Mouse (Mus musculus): Measurements from ENCODE around the gene Rdh8. TPM values are rescaled to one million over a fixed set of nuclear protein-coding genes. Genes with fewer than 3 reads are reported as not detected.

The Rdh8 gene
- polyA plus RNA-seq, 1 experiment from 2014 or later = not detected

GRCm38 (mm10) chr9:20805159-20805495, 13.2 kb upstream of the Rdh8 start:
- Histone ChIP-seq H3K9ac (ENCODE audit: low read depth, low read length) (no peak overlapping the region), H3K9me3 (ENCODE audit: control insufficient read depth, low read length) (no peaks in the 10 kb centered on the region), H3K36me3 (ENCODE audit: control insufficient read depth, insufficient read depth, low read length) (no peaks in the 10 kb centered on the region), H3K4me1 (replicated peaks; ENCODE audit: control insufficient read depth, insufficient read depth, low read length) (no peaks in the 10 kb centered on the region), H3K4me2 (no peak overlapping the region), H3K27ac (ENCODE audit: low read depth, low read length) (no peak overlapping the region), H3K4me3 (ENCODE audit: low read depth, low read length) (no peak overlapping the region), H3K27me3 (replicated peaks; ENCODE audit: control insufficient read depth, insufficient read depth, low read length) (0 out of 2 replicates have a peak, but pooled peaks cover 2% of the 10 kb centered on the region)
- DNase-seq (ENCODE audit: low spot score) (no peak), ATAC-seq (replicated peaks; ENCODE audit: low FRiP score) (no peak)
- WGBS = 77% methylated on average over 3 of the region's 3 CpGs

GRCm38 (mm10) chr9:20805706-20806105, 12.6 kb upstream of the Rdh8 start:
- no peaks in the 10 kb centered on the region for H3K9me3 ChIP-seq (ENCODE audit: control insufficient read depth, low read length)
- no peaks in the 10 kb centered on the region for H3K36me3 ChIP-seq (ENCODE audit: control insufficient read depth, insufficient read depth, low read length)

GRCm38 (mm10) chr9:20810271-20810670, 8.0 kb upstream of the Rdh8 start:
- H3K9ac ChIP-seq (ENCODE audit: low read depth, low read length) = no peak overlapping the region
- no peaks in the 10 kb centered on the region for H3K9me3 ChIP-seq (ENCODE audit: control insufficient read depth, low read length)
- peaks cover 6% of the 10 kb centered on the region for H3K4me1 ChIP-seq (replicated peaks; ENCODE audit: control insufficient read depth, insufficient read depth, low read length)
- DNase-seq (ENCODE audit: low spot score) = no peak
- 28% methylated on average over 4 of the region's 4 CpGs for WGBS
- no peak overlapping the region for H3K27ac ChIP-seq (ENCODE audit: low read depth, low read length)
- ATAC-seq (replicated peaks; ENCODE audit: low FRiP score) = no peak
- no peaks in the 10 kb centered on the region for H3K36me3 ChIP-seq (ENCODE audit: control insufficient read depth, insufficient read depth, low read length)
- H3K4me3 ChIP-seq (ENCODE audit: low read depth, low read length) = no peak overlapping the region
- no peak overlapping the region for H3K4me2 ChIP-seq
- H3K27me3 ChIP-seq (replicated peaks; ENCODE audit: control insufficient read depth, insufficient read depth, low read length) = peaks cover 18% of the 10 kb centered on the region

More at GRCm38 (mm10) chr9:20805706-20806105, 12.6 kb upstream of the Rdh8 start:
- ATAC-seq (replicated peaks; ENCODE audit: low FRiP score) (no peak), DNase-seq (ENCODE audit: low spot score) (no peak)
- Histone ChIP-seq H3K4me3 (ENCODE audit: low read depth, low read length) (no peak overlapping the region), H3K9ac (ENCODE audit: low read depth, low read length) (no peak overlapping the region), H3K4me2 (no peak overlapping the region), H3K4me1 (replicated peaks; ENCODE audit: control insufficient read depth, insufficient read depth, low read length) (no peaks in the 10 kb centered on the region), H3K27ac (ENCODE audit: low read depth, low read length) (no peak overlapping the region), H3K27me3 (replicated peaks; ENCODE audit: control insufficient read depth, insufficient read depth, low read length) (0 out of 2 replicates have a peak, but pooled peaks cover 2% of the 10 kb centered on the region)
- 50% methylated on average over 5 of the region's 5 CpGs for WGBS

GRCm38 (mm10) chr9:20810773-20811172, 7.5 kb upstream of the Rdh8 start:
- Histone ChIP-seq H3K9ac (ENCODE audit: low read depth, low read length) (no peak overlapping the region), H3K4me1 (replicated peaks; ENCODE audit: control insufficient read depth, insufficient read depth, low read length) (peaks cover 6% of the 10 kb centered on the region), H3K4me2 (no peak overlapping the region), H3K9me3 (ENCODE audit: control insufficient read depth, low read length) (no peaks in the 10 kb centered on the region), H3K36me3 (ENCODE audit: control insufficient read depth, insufficient read depth, low read length) (no peaks in the 10 kb centered on the region), H3K4me3 (ENCODE audit: low read depth, low read length) (no peak overlapping the region), H3K27ac (ENCODE audit: low read depth, low read length) (no peak overlapping the region), H3K27me3 (replicated peaks; ENCODE audit: control insufficient read depth, insufficient read depth, low read length) (peaks cover 18% of the 10 kb centered on the region)
- DNase-seq (ENCODE audit: low spot score) (no peak), ATAC-seq (replicated peaks; ENCODE audit: low FRiP score) (no peak)
- WGBS = 42% methylated on average over 1 of the region's 1 CpGs

GRCm38 (mm10) chr9:20812537-20813271, 5.6 kb upstream of the Rdh8 start:
- H3K9me3 ChIP-seq (ENCODE audit: control insufficient read depth, low read length) = no peaks in the 10 kb centered on the region
- DNase-seq (ENCODE audit: low spot score) (peak; percentile 64), ATAC-seq (replicated peaks; ENCODE audit: low FRiP score) (no peak)
- H3K36me3 ChIP-seq (ENCODE audit: control insufficient read depth, insufficient read depth, low read length) = no peaks in the 10 kb centered on the region
- H3K27me3 ChIP-seq (replicated peaks; ENCODE audit: control insufficient read depth, insufficient read depth, low read length) = peaks cover 19% of the 10 kb centered on the region
- H3K4me3 ChIP-seq (ENCODE audit: low read depth, low read length) = no peak overlapping the region
- no peak overlapping the region for H3K9ac ChIP-seq (ENCODE audit: low read depth, low read length)
- no peak overlapping the region for H3K27ac ChIP-seq (ENCODE audit: low read depth, low read length)
- H3K4me2 ChIP-seq = peak overlapping the region; percentile 17; the same call in 1 of the 2 replicates
- H3K4me1 ChIP-seq (replicated peaks; ENCODE audit: control insufficient read depth, insufficient read depth, low read length) = peaks cover 6% of the 10 kb centered on the region
- WGBS = 14% methylated on average over 19 of the region's 19 CpGs

- Histone ChIP-seq H3K4me1 (replicated peaks; ENCODE audit: control insufficient read depth, insufficient read depth, low read length) (peaks cover 6% of the 10 kb centered on the region), H3K27me3 (replicated peaks; ENCODE audit: control insufficient read depth, insufficient read depth, low read length) (peaks cover 19% of the 10 kb centered on the region), H3K27ac (ENCODE audit: low read depth, low read length) (no peak within 1 kb of the TSS), H3K4me2 (peak within 1 kb of the TSS; percentile 45), H3K9me3 (ENCODE audit: control insufficient read depth, low read length) (no peaks in the 10 kb centered on the region), H3K9ac (ENCODE audit: low read depth, low read length) (no peak within 1 kb of the TSS), H3K4me3 (ENCODE audit: low read depth, low read length) (no peak within 1 kb of the TSS), H3K36me3 (ENCODE audit: control insufficient read depth, insufficient read depth, low read length) (no peaks in the 10 kb centered on the region)
- 8% methylated on average over 29 of the region's 29 CpGs for WGBS
- DNase-seq (ENCODE audit: low spot score) (peak; percentile 44), ATAC-seq (replicated peaks; ENCODE audit: low FRiP score) (peak; percentile 41; the same call in 1 of the 2 replicates)
These were observed 3.6 kb upstream of the Rdh8 start, which contains the start of gene Col5a3 for GRCm38 (mm10) chr9:20814521-20815272. TSS of gene Col5a3 (minus strand) at chr9:20815067.

- H3K9me3 ChIP-seq (ENCODE audit: control insufficient read depth, low read length) = no peaks in the 10 kb centered on the region
- DNase-seq (ENCODE audit: low spot score) (no peak), ATAC-seq (replicated peaks; ENCODE audit: low FRiP score) (no peak)
- H3K36me3 ChIP-seq (ENCODE audit: control insufficient read depth, insufficient read depth, low read length) = no peaks in the 10 kb centered on the region
- H3K4me1 ChIP-seq (replicated peaks; ENCODE audit: control insufficient read depth, insufficient read depth, low read length) = peaks cover under 1% of the 10 kb centered on the region; the same call in 1 of the 2 replicates
- H3K4me2 ChIP-seq = no peak overlapping the region
- no peak overlapping the region for H3K4me3 ChIP-seq (ENCODE audit: low read depth, low read length)
- H3K9ac ChIP-seq (ENCODE audit: low read depth, low read length) = no peak overlapping the region
- no peak overlapping the region for H3K27ac ChIP-seq (ENCODE audit: low read depth, low read length)
- peaks cover 5% of the 10 kb centered on the region for H3K27me3 ChIP-seq (replicated peaks; ENCODE audit: control insufficient read depth, insufficient read depth, low read length)
- WGBS = 78% methylated on average over 5 of the region's 5 CpGs
These were observed 1.7 kb downstream of the Rdh8 start for GRCm38 (mm10) chr9:20820001-20820400.

- H3K4me1 ChIP-seq (replicated peaks; ENCODE audit: control insufficient read depth, insufficient read depth, low read length) = no peaks in the 10 kb centered on the region
- 75% methylated on average over 3 of the region's 3 CpGs for WGBS
- no peak overlapping the region for H3K4me2 ChIP-seq
- ATAC-seq (replicated peaks; ENCODE audit: low FRiP score) = no peak
- H3K27me3 ChIP-seq (replicated peaks; ENCODE audit: control insufficient read depth, insufficient read depth, low read length) = no peaks in the 10 kb centered on the region
- H3K27ac ChIP-seq (ENCODE audit: low read depth, low read length) = no peak overlapping the region
- DNase-seq (ENCODE audit: low spot score) = no peak
- H3K36me3 ChIP-seq (ENCODE audit: control insufficient read depth, insufficient read depth, low read length) = no peaks in the 10 kb centered on the region
- H3K4me3 ChIP-seq (ENCODE audit: low read depth, low read length) = no peak overlapping the region
- H3K9me3 ChIP-seq (ENCODE audit: control insufficient read depth, low read length) = no peaks in the 10 kb centered on the region
- no peak overlapping the region for H3K9ac ChIP-seq (ENCODE audit: low read depth, low read length)
These were observed 4.5 kb downstream of the Rdh8 start for GRCm38 (mm10) chr9:20822821-20823220.

All from liver, embryonic 11.5 days (tissue).